Mouse (Mus musculus): Measurements from ENCODE around the gene Gdpd3. TPM values are rescaled to one million over a fixed set of nuclear protein-coding genes. Genes with fewer than 3 reads are reported as not detected.
"Not testable (repeated sequence)": the region's sequence is repeated elsewhere in the genome, so short reads cannot be mapped to it uniquely, and the experiment has no call there.

Gene Gdpd3
- 1 to 10 TPM; 3.6 to 4.6 TPM for total RNA-seq (2021)

- DNase-seq, result no peak
- intact Hi-C loops (cut with DNase I), result no loop called here
These were observed at the start of gene Gdpd3 for GRCm38 (mm10) chr7:126766201-126766600. Gene Gdpd3 (plus strand): TSS chr7:126766334.

DNA sequence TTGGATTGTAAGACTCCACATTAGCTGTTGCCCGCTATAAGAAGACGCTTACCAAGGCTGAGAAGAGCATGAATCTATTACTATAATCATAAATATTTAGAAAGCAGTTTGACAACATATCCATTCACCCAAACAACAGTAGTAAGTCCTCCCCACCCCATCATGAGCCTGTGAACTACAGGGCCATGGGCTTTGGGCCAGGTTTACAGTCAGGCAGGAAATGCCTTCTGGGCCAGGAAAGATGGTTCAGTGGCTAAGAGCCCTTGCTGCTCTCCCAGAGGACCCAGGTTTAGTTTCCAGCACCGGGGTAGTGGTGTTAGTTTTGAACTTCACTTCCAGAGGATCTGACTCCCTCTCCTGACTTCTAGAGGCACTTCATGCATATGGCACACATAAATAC lies 48.6 kb upstream of the Gdpd3 start:
- DNase-seq, result no peak
- intact Hi-C loops (cut with DNase I), result no loop called here

DNA sequence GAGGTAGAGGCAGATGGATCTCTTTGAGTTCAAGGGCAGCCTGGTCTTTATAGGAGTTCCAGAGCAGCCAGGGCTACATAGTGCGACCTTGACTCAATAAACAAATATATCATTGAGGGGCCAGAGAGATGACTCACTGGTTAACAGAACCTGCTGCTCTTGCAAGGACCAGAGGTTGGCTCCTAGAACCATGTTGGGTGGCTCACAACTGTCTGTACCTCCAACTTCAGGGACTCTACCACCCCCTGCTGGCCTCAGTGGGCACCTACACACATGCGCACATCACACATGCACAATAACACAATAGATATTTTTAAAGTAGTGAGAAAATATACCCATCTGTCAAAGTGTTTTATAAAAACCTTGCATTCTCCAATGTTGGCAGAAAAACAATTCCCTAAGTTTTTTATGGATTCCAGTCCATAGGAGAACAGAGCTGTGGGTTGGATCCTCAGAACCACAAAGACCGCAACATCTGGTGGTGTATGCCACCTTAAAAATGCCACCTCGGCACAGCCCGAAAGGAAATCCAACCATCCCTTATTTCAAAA lies 47.3 kb upstream of the Gdpd3 start:
- intact Hi-C loops (cut with DNase I), result no loop called here
- DNase-seq, result no peak

DNA sequence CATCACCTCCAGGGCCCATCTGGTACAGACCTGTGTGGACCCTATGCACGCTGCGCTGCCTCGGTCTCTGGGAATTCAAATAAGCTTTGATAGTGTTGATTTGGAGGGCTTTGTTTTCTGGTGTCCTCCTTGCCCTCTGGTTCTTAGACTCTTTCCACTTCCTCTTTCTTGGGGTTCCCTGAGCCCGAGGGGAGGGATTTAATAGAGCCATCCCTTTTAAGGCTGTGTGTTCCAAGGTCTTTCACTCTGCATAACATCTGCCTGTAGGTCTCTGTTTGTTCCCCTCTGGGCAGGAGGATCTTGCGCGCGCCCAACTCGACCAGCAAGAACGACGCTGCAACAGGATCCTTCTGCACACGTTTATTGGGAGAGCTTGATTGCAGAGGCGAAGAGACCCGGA lies 44.5 kb upstream of the Gdpd3 start:
- intact Hi-C loops (cut with DNase I), result no loop called here
- DNase-seq, result no peak

DNA sequence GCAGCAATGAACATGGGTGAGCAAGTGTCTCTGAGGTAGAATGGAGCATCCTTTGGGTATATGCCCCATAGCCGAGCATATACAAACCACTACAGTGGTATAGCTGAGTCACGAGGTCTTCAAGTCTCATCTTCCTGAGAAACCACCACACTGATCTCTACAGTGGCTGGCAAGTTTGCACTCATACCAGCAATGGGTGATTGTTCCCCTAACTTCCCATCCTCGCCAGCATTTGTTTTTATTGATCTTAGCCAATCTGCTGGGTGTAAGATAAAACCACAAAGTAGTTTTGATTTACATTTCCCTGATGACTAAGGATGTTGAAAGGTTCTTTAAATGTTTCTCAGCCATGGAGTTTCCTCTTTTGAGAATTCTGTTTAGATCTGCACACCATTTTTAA lies 41.1 kb upstream of the Gdpd3 start:
- DNase-seq, result no peak
- intact Hi-C loops (cut with DNase I), result no loop called here

DNA sequence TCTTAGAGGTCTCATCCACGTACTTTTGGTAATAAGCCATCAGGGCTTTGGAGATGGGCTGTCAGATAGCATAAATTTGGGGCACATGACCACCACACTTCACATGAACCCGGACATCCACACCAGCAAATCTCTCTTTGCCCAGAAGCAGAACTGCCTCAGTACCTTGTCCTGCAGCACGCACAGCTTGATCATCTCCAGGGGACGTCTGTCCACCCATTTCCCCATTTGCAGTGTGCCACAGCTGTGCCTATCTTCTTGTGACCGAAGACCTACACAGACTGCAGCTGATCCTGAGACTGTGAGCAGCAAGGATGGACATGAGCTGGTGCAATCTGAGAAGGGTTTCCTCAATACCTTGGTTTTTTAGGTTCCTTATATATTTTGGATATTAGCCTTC lies 40.5 kb upstream of the Gdpd3 start:
- no peak for DNase-seq
- intact Hi-C loops (cut with DNase I), result no loop called here

- intact Hi-C loops (cut with DNase I); DNase-seq: not testable (repeated sequence)
These were observed 35.8 kb upstream of the Gdpd3 start for GRCm38 (mm10) chr7:126730256-126730789.

DNA sequence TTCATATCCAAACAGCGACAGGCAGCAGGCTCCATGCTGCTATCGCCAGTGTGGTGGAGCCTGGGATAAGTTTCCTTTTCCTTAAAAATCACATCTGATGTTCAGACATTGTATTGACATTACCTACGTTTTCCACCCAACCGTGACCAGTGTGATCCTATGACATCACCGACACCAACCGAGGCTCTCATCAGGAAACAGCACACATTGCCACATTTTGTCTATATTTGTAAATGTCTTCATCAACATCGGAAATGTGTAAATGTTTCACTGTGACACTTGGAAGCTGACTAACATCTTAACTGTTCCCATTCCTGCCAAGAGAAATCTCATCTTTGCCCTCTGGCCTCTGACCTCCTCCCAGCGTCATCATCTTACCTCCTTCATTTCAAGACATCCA lies 30.0 kb upstream of the Gdpd3 start:
- DNase-seq, result no peak
- intact Hi-C loops (cut with DNase I), result no loop called here

DNA sequence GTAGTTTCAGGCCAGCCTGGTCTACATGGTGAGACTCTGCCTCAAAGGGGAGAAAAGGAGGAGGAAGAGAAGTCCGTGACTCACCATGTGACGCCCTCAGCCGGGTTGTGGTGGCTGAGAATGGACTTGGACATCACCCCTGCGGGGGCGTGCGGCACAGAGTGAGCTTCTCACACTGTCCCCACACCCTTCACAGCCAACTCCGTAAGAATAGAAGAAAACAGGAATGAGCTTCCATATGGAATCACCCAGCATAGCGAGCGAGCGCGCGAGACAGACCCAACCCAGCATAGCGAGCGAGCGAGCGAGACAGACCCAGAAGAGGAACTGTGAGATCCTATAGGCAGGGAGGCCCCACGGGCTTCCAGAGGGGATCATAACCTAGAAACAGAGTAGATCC lies 26.6 kb upstream of the Gdpd3 start:
- no peak for DNase-seq
- intact Hi-C loops (cut with DNase I), result no loop called here

- DNase-seq, result no peak
- intact Hi-C loops (cut with DNase I), result no loop called here
These were observed 25.9 kb upstream of the Gdpd3 start for GRCm38 (mm10) chr7:126740132-126740735.

GRCm38 (mm10) chr7:126740977-126741376 lies 25.2 kb upstream of the Gdpd3 start:
- DNase-seq, result no peak
- intact Hi-C loops (cut with DNase I), result no loop called here

GRCm38 (mm10) chr7:126741452-126741851 lies 24.7 kb upstream of the Gdpd3 start:
- DNase-seq, result no peak
- intact Hi-C loops (cut with DNase I), result no loop called here

GRCm38 (mm10) chr7:126741964-126742482 lies 24.1 kb upstream of the Gdpd3 start:
- intact Hi-C loops (cut with DNase I), result no loop called here
- DNase-seq, result no peak

- intact Hi-C loops (cut with DNase I), result no loop called here
- no peak for DNase-seq
These were observed 20.1 kb upstream of the Gdpd3 start for GRCm38 (mm10) chr7:126746066-126746465.

- intact Hi-C loops (cut with DNase I), result no loop called here
- DNase-seq, result peak in 1 of 2 experiments; percentile 19
These were observed 19.3 kb upstream of the Gdpd3 start for GRCm38 (mm10) chr7:126746798-126747197.

DNA sequence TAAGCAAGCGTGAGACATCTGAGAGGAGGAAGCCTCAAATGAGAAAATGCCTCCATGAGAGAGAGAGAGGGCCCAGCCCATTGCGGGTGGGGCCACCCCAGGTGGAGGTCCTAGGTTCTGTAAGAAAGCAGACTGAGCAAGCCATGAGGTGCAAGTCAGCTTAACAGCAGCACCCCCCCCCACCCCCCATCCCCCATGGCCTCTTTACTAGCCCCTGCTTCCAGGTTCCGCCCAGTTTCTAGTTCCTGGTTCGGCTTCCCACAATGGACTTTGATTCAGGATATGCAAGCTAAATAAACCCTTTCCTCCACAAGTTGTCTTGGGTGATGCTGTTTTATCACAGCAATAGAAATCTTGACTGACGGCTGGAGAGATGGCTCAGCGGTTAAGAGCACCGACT lies 17.3 kb upstream of the Gdpd3 start:
- no peak for DNase-seq
- intact Hi-C loops (cut with DNase I), result no loop called here

DNA sequence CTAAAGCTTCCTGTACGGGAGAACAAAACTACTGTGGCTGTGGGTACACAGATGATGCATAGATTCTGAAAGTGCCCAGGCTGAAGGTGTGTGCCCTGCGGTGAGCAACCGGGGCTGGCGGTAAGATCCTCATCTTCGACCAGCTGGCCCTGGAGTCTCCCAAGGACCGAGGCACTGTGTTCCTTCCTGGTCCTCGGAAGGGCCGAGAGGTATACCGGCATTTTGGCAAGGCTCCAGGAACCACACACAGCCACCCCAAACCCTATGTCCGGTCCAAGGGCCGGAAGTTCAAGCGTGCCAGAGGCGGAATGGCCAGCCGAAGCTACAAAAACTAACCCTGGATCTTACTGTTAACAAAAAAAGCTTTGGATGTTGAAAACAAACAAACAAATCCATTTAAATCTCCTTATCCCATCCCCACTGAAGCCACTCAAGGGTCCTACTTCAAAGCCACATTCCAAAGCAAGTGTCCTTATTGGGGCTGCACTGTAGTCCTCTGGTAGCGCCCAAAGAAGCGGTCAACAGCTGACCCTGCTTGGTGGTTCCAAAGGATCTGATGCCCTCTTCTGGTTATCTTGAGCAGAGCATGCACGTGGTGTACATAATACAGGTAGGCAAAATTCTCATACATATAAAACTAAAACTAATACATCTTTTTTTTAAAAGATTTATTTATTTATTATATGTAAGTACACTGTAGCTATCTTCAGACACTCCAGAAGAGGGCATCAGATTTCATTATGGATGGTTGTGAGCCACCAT lies 16.4 kb upstream of the Gdpd3 start:
- DNase-seq, result no peak
- intact Hi-C loops (cut with DNase I), result loop anchor here (5.0 kb wide), 1 partner anchor 363 kb away; no protein-coding TSS in a partner anchor

DNA sequence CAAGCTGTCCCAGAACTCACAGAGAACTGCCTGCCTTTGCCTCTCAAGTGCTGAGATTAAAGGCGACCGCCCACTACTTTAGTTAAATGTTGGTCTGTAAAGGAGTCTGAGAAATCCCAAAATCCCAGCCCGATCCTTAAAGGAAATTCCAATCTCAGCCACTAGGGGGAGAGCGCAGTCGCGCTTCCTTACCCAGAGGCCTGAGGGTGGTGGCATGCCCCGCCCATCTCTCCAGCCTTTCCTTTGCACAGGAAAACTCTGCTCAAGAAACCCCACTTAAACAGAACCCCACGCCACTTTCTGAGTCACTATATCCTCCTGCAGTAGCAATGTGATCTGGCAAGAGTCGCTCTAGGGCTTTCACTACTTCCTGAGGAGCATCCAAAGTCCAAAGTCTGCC lies 11.3 kb upstream of the Gdpd3 start:
- DNase-seq, result peak; percentile 83 to 88
- intact Hi-C loops (cut with DNase I), result loop anchor here (5.0 kb wide), 1 partner anchor 357 kb away; no protein-coding TSS in a partner anchor

DNA sequence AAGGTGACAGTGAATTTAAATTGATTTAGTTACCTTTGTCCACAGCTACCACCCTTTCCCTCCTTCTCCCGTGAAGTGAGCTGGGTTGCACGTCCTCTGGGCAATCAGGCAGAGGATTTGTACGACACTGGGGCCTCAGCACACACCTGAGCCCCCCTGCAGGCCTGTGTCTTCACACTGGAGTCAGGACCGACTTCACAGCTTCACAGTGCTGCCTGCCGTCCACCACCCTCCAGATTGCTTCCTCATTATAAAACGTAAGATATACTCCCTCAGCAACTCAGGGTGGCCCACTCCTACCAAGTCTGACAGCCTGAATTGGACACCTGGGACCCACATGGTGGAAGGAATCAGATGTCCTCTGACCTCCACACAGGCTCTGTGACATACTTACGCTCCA lies 7.6 kb upstream of the Gdpd3 start:
- intact Hi-C loops (cut with DNase I), result no loop called here
- no peak for DNase-seq

- peak; percentile 92 for DNase-seq
These were observed 7.0 kb upstream of the Gdpd3 start, which contains the start of gene Mapk3 for GRCm38 (mm10) chr7:126759050-126759671. Gene Mapk3 (plus strand): TSS chr7:126759601.

More at GRCm38 (mm10) chr7:126759050-126759671, 7.0 kb upstream of the Gdpd3 start, which contains the start of gene Mapk3:
- intact Hi-C loops (cut with DNase I), result no loop called here
